Mouse (Mus musculus) limb, embryonic 15.5 days (tissue): ENCODE data around the gene Gm21760. TPM values are rescaled to one million over a fixed set of nuclear protein-coding genes. Genes with fewer than 3 reads are reported as not detected.
"Not testable (repeated sequence)": the region's sequence is repeated elsewhere in the genome, so short reads cannot be mapped to it uniquely, and the experiment has no call there.

Experiments
- ATAC-seq: fragments of 200-750 bp; cut with Nextera tagmentation; 2 replicates; pipeline ENCODE4 v1.8.0; 2017; ENCODE audit warnings: low read depth, moderate TSS enrichment; ENCODE audit not compliant: insufficient number of reproducible peaks, low FRiP score, low TSS enrichment
- H3K27ac ChIP-seq: fragments of 300-500 bp; sonication (generic); 2 replicates; pipeline ENCODE4 v1.5.1; 2015; ENCODE audit warnings: moderate library complexity, mild to moderate bottlenecking, inconsistent platforms
- H3K27me3 ChIP-seq: fragments of 300-500 bp; sonication (generic); 2 replicates; pipeline ENCODE4 v1.6.1; 2015; ENCODE audit warnings: inconsistent platforms
- H3K36me3 ChIP-seq: fragments of 300-500 bp; sonication (generic); 2 replicates; pipeline ENCODE4 v1.6.1; 2015; ENCODE audit warnings: inconsistent platforms
- H3K4me1 ChIP-seq: fragments of 300-500 bp; sonication (generic); 2 replicates; pipeline ENCODE4 v1.6.1; 2015; ENCODE audit warnings: inconsistent platforms
- H3K4me2 ChIP-seq: fragments of 300-500 bp; sonication (generic); 2 replicates; pipeline ENCODE4 v1.6.1; 2015; ENCODE audit warnings: mild to moderate bottlenecking, inconsistent platforms
- H3K4me3 ChIP-seq: fragments of 300-500 bp; sonication (generic); 2 replicates; pipeline ENCODE4 v1.5.1; 2015; ENCODE audit warnings: mild to moderate bottlenecking, inconsistent platforms
- H3K9ac ChIP-seq: fragments of 300-500 bp; sonication (generic); 2 replicates; pipeline ENCODE4 v1.6.1; 2015; ENCODE audit warnings: inconsistent platforms
- H3K9me3 ChIP-seq: fragments of 300-500 bp; sonication (generic); 2 replicates; pipeline ENCODE4 v1.6.1; 2016; ENCODE audit warnings: inconsistent platforms
- WGBS: fragments of 180-500 bp; shearing (Covaris S2); methylation state at CpG from one replicate; pipeline ENCODE4 v1.1.7; 2015; 5-methylcytosine and 5-hydroxymethylcytosine counted together
- polyA plus RNA-seq: library from polyadenylated mRNA; unstranded; fragments of >200 nt; fragmentation: Nextera tagmentation; extraction: Ambion mirVana; gene quantifications from 2 replicates; pipeline ENCODE4 v1.2.1, GENCODE M21; 2015

Gene Gm21760
- not detected in 2 replicates for polyA plus RNA-seq

- not testable (repeated sequence) for H3K4me1 ChIP-seq, H3K27me3 ChIP-seq, ATAC-seq, H3K4me2 ChIP-seq, H3K9me3 ChIP-seq, H3K9ac ChIP-seq, H3K36me3 ChIP-seq, H3K27ac ChIP-seq, H3K4me3 ChIP-seq
- no CpG with 5 or more reads among the region's 6 CpGs for WGBS
Measured at GRCm38 (mm10) chrY:80133479-80133878, at the start of gene Gm21760. Gene Gm21760, plus strand, starts transcription at chrY:80133779.
